Mouse (Mus musculus) 416B (cell line): ENCODE data around the gene Opn1sw.
A peak's percentile ranks its signal among the peaks of the same experiment; 100 is the strongest.

Experiments
- DNase-seq: peaks from one replicate; pipeline ENCODE4 v3.0.0; 2011; ENCODE audit warnings: low read depth

The Opn1sw gene

DNA sequence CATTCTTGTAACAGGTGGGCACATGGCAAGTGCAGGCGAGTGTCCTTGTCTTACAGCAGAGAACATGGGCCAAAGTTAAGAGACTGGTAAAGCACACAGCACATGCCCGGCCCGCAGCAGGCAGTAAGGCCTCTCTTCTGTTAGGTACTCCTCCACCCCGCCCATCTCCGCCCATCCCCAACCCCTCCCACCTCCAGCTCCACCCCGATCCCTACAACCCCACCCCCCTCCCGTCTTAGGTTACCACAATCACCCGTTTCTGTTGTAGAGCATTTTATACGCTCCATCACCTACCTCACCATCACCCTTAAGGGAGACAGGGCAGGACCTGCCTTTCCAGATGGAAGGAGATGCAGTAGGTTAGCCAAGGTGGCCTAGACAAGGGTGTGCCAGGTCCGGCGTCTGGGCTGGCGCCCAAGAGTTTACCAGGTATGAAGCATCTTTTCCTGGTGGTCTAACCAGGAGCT is at the start of gene Opn1sw:
Gene Opn1sw, minus strand, starts transcription at position 417 of the 467 bp plus-strand sequence.
- DNase-seq = peak; percentile 88

- peak; percentile 41 for DNase-seq
Observed at GRCm38 (mm10) chr6:29436461-29436934, 48.2 kb upstream of the Opn1sw start.

DNA sequence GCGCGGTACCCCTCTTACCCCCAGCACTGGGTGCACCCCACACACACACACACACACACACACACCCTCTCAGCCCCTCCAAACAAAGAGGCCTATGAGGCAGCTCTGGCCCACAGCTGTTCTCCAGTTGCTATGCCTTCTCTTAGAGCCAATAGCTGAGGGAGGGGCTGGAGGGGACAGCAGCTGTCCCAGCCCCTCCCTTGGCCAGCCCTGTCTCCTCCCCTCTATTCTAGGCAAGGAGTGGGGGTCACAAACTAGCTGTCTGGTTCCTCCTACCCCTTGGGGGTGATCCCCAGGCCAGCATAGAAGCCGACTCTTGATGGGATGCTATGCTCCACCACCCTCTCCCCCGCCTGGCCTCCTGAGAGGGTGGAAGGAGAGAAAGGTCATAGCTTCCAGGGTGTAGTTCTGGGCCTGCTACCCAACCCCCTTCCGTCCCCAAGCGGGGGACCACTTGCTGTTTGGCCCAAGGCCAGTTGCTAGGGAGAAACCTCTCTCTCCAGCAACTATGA is 47.7 kb upstream of the Opn1sw start:
- no peak for DNase-seq

GRCm38 (mm10) chr6:29434911-29435691 is 46.8 kb upstream of the Opn1sw start:
- DNase-seq = no peak

GRCm38 (mm10) chr6:29433804-29434795 is 45.8 kb upstream of the Opn1sw start:
- DNase-seq = no peak

- DNase-seq = no peak
Observed at GRCm38 (mm10) chr6:29433038-29433803, 45.0 kb upstream of the Opn1sw start, which contains the start of gene Flnc. Flnc (plus strand) TSS chr6:29433256.

DNA sequence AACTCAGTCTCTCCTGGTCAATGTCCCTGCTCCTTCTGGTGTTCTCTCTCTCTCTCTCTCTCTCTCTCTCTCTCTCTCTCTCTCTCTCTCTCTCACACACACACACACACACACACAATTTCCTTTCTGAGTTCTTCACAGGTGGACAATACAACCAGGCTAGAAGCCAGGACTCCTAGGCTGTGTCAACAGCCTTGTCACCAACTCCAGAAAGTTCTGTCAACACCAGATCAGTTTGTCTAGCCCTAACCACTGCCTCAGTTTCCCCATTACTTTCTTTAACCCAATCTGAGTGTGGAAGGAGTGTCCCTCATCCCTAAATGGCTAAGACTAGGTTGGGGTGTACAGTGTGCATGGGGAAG is 44.4 kb upstream of the Opn1sw start:
- no peak for DNase-seq

DNA sequence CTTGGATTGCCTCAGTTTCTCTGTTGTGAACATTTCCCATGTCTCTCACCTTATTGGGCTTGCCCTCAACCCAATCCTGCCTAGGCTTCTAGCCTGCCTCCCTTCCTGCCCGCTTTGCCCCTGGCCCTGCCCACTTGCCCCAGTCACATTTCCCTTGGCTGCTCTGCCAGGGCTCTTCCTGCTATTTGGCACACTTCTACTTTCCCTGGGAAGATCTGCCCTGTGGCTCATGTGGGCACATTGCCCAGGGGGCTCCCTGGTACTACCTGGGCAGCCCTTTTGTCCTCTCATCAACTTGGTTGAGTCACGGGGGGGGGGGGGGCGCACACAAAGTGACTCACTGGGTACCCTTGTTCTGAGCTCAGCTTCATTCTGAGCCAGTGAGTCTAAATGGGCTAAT is 43.9 kb upstream of the Opn1sw start:
- DNase-seq = no peak

DNA sequence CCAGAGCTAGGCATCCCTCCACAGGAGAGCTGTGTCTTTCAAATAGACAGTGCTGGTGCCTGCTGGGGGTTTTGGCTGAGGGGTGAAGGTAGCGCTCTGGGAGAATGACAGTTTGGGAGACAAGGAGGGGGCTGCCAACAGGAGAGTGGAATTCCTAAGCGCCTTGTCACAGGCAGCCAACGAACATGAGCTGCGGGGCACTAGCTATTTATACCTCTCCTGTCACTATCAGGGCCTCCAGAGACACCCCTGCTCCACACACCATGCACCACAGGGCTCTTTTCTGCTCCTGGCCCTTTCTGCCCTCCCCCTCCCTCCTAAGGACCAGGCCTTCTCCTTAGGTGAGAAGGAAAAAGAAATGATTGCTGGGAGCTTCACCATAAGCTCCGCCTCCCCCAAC is 43.2 kb upstream of the Opn1sw start:
- DNase-seq = no peak

DNA sequence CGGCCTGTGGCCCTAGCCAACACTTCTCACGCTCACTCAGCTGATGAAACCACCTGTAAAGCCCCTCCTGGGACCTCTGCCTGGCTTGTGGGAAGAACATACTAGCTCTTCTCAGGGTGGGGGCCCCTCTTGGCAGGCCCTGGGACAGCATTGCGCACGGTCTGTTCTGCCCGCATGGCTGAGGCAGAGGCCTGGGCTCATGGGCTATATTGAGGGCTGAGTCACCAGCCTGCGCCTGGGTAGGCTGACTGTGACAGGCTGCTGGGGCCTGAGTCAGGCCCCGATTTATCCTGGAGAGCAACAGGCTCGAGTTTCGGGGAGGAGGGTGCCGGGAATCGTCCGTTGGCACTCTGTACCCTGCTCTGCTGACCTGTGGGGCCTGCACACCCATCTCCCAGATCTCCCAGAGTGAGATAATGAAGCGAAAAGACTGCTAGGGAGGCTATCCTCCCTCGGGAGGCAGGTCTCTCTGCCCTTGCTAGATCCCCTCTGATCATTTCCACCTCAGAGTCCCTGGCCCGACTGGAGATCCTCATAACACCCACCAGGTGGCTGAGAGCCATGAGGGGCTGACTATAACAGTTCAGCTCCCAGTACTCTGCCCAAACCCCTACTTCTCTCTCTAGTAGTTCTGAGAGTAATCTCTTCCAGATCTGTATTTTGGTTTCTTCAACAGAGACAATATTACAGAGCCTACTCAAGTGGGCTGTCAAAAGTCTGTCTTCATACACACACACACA is 42.6 kb upstream of the Opn1sw start:
- DNase-seq = no peak

- DNase-seq = no peak
Observed at GRCm38 (mm10) chr6:29428171-29428570, 39.9 kb upstream of the Opn1sw start.

GRCm38 (mm10) chr6:29426331-29426730 is 38.1 kb upstream of the Opn1sw start:
- DNase-seq = no peak

DNA sequence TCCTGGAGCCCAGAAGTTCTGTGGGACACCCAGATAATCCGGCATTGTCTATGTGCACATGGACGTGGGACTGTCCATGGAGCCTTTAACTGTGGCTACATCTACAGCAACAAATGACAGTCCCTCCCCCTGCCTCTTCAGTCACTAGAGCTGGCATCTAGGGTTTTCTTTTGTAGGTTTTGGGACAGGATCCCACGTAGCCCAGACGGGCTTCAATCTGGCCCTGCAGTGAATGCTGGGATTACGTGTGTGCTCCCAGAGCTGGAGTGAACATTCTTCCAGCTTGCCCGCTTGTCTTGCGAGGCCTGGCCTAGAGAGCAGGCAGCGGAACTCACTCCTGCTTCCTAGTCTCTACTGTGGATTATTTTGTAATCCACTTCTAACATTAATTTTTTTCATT is 36.9 kb upstream of the Opn1sw start:
- no peak for DNase-seq

DNA sequence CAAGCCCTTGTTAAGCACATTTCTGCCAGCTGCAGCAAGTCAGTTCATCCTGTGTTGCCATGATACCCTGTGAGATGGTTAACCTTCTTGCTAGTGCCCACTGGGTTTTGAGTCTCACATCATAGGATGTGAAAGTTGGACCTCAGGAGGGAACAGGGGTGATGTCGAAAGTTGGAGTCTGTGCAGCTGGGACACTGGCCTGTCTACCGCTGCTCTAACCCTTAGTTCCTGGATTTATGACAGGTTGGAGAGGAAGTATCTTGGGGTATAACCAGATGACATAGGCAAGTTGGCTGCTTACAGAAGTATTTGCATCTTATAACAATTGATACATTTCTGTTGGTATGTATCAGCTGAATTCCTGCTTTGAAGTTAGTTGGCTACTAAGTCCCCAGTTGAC is 32.3 kb upstream of the Opn1sw start:
- no peak for DNase-seq

- no peak for DNase-seq
Observed at GRCm38 (mm10) chr6:29415446-29415845, 27.2 kb upstream of the Opn1sw start.

- no peak for DNase-seq
Observed at GRCm38 (mm10) chr6:29406412-29406811, 18.1 kb upstream of the Opn1sw start.

GRCm38 (mm10) chr6:29402693-29403342 is 14.6 kb upstream of the Opn1sw start:
- no peak for DNase-seq

DNA sequence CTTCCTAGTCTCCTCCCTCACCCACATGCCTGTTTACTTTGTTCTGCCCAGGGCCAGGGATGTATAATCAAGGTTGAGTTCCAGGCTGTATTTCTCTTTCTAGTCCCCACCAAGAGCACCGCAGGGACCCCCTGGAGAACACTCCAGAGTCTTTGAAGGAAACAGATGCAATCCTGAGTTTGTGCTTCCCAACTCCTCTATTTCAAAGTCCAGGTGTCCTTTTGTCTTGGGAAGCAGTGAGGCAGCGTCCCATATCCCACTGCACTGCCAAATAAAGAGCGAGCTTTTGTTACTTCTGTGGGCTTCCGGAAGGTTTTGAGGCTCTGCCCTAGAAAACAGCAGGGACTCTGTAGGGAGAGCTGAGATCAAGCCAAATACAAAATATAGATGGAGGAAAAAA is 11.6 kb upstream of the Opn1sw start:
- DNase-seq = no peak

DNA sequence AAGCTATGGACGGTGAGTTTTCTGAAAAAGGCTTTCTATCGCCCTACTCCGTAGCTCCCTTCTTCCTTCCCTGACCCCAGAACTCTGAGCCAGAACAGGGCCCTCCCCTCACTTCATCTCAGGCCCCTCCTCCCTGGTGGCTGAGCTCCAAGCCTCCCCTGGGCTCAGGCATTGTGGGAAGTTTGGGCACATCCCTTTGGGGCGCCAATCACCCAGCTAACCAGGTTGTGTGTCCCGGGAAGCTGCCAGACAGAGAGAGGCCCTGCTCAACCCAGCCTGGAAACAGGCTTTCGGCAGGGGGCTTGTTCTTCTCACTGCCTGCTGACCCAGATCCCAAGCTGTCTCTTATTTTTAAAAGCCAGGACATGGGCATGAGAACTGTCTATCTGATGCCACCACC is 9.3 kb upstream of the Opn1sw start:
- DNase-seq = no peak

DNA sequence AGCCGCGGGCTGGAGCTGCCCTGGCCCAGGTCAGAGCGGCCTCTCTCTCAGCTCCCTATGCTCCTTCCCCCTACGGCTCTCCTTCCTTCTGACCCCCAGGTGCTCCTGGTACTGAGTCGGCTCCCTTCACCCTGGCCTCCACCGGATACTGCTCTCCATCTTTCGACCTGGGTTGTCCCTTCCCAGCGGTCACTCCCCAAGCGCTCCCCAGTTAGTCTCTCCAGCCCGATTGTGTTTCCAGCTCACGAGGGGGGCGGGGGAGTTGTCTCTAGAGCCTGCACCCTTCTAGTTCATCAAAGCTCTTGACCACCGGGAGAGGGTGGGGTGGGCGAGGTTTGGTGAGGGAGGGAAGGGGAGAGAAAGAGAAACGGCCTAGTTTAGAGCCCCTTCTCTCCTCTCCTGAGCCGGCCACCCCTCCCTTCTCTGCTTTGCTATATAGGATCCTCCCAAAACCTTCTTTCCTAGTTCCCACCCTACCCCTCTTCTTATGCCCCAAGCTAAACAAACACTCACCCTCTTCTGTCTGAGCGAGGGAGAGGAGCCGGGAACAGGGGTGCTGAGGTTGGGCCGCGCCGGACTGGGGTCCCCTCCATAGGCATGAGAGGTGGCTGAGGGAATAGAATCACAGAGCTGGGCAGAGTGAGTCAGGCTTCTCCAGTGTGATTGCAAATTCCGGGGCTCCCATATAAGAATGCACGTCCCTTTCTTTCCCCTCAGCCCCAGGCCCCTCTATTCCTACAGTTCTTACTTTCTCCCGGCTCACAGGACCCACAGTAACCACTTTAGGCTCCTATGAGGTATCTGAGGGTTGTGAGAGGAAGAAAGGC is 8.7 kb upstream of the Opn1sw start:
- DNase-seq = no peak
